Mouse (Mus musculus): ENCODE results near the gene Ttll5. TPM values are rescaled to one million over a fixed set of nuclear protein-coding genes. Genes with fewer than 3 reads are reported as not detected.

The Ttll5 gene
- polyA plus RNA-seq, 1 experiment from 2014 or later = 3.7 TPM

DNA sequence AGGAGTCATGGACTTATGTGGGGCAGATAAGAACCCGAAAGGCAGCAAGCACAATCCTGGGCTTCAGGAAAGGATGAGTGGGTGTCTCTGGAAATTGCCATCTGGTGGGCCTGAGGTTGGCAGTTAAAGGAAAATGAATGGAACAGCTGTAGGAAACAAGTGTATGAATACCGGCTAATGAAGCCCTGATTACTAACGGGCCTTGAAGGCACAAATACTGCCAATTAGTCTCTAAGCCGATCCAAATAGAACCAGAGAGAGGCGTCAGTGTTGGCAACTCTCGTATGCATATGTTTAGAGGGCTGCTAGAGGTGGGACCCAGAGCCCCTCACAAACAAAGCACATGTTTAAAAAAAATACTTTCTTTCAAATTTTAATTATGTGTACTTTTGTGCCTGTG, 247.0 kb downstream of the Ttll5 start:
- no peak for DNase-seq (ENCODE audit: low spot score)
- no peak for TF ChIP-seq EP300 (optimal IDR thresholded peaks at IDR 0.05)
- no peak for TF ChIP-seq CTCF (IDR thresholded peaks at IDR 0.05; ENCODE audit: low read depth)
- 89% methylated on average over 6 of the region's 6 CpGs for WGBS

DNA sequence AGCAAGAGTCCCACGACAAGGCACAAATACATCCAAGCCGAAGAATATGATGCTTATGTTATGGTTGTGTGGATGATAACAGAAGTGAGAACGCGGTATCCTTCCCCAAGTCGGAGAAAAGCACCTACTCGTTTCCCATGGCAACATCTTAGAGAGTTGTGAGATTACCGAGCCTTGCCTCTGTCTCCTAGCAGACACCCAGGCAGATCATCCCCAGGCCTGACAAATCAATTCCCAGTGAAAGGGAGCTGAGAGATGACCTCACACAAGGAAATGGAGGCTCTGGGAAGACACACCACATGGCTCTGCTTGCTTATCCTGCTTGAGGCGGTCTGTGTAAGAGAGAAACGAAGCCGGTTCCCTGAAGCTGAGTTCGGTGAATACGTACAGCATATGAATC, 250.2 kb downstream of the Ttll5 start:
- no peaks in the 10 kb centered on the region for H3K27me3 ChIP-seq (ENCODE audit: control insufficient read depth, insufficient read depth, low read length)
- H3K4me2 ChIP-seq (replicated peaks; ENCODE audit: low read depth) = no peak overlapping the region
- H3K36me3 ChIP-seq (ENCODE audit: control insufficient read depth, insufficient read depth, low read length) = no peaks in the 10 kb centered on the region
- no peak for DNase-seq (ENCODE audit: low spot score)
- 77% methylated on average over 12 of the region's 12 CpGs for WGBS
- no peaks in the 10 kb centered on the region for H3K9me3 ChIP-seq (ENCODE audit: control insufficient read depth, low read length)
- no peak overlapping the region for H3K27ac ChIP-seq (replicated peaks)
- H3K4me1 ChIP-seq (replicated peaks; ENCODE audit: control insufficient read depth, insufficient read depth) = no peaks in the 10 kb centered on the region; the same call in 1 of the 2 replicates
- TF ChIP-seq CTCF (IDR thresholded peaks at IDR 0.05; ENCODE audit: low read depth) (no peak), EP300 (optimal IDR thresholded peaks at IDR 0.05) (no peak)
- no peak for ATAC-seq (ENCODE audit: low FRiP score, low TSS enrichment)
- no peak overlapping the region for H3K4me3 ChIP-seq (ENCODE audit: low read depth, low read length)
- no peak overlapping the region for H3K9ac ChIP-seq (ENCODE audit: low read length)

More for the DNA sequence above, 247.0 kb downstream of the Ttll5 start:
- Histone ChIP-seq H3K4me1 (replicated peaks; ENCODE audit: control insufficient read depth, insufficient read depth) (no peaks in the 10 kb centered on the region; the same call in 1 of the 2 replicates), H3K4me2 (replicated peaks; ENCODE audit: low read depth) (no peak overlapping the region), H3K9me3 (ENCODE audit: control insufficient read depth, low read length) (no peaks in the 10 kb centered on the region), H3K27me3 (ENCODE audit: control insufficient read depth, insufficient read depth, low read length) (no peaks in the 10 kb centered on the region), H3K4me3 (ENCODE audit: low read depth, low read length) (no peak overlapping the region), H3K9ac (ENCODE audit: low read length) (no peak overlapping the region), H3K27ac (replicated peaks) (no peak overlapping the region), H3K36me3 (ENCODE audit: control insufficient read depth, insufficient read depth, low read length) (no peaks in the 10 kb centered on the region)
- no peak for ATAC-seq (ENCODE audit: low FRiP score, low TSS enrichment)

GRCm38 (mm10) chr12:86075358-86075757, 250.9 kb downstream of the Ttll5 start:
- DNase-seq (ENCODE audit: low spot score) (no peak), ATAC-seq (ENCODE audit: low FRiP score, low TSS enrichment) (no peak)
- Histone ChIP-seq H3K36me3 (ENCODE audit: control insufficient read depth, insufficient read depth, low read length) (no peaks in the 10 kb centered on the region), H3K27me3 (ENCODE audit: control insufficient read depth, insufficient read depth, low read length) (no peaks in the 10 kb centered on the region), H3K9me3 (ENCODE audit: control insufficient read depth, low read length) (no peaks in the 10 kb centered on the region), H3K27ac (replicated peaks) (no peak overlapping the region), H3K4me3 (ENCODE audit: low read depth, low read length) (no peak overlapping the region), H3K4me2 (replicated peaks; ENCODE audit: low read depth) (no peak overlapping the region), H3K4me1 (replicated peaks; ENCODE audit: control insufficient read depth, insufficient read depth) (no peaks in the 10 kb centered on the region; the same call in 1 of the 2 replicates), H3K9ac (ENCODE audit: low read length) (no peak overlapping the region)
- WGBS = 85% methylated on average over 7 of the region's 7 CpGs
- no peak for TF ChIP-seq CTCF (IDR thresholded peaks at IDR 0.05; ENCODE audit: low read depth)
- TF ChIP-seq EP300 (optimal IDR thresholded peaks at IDR 0.05) = no peak

DNA sequence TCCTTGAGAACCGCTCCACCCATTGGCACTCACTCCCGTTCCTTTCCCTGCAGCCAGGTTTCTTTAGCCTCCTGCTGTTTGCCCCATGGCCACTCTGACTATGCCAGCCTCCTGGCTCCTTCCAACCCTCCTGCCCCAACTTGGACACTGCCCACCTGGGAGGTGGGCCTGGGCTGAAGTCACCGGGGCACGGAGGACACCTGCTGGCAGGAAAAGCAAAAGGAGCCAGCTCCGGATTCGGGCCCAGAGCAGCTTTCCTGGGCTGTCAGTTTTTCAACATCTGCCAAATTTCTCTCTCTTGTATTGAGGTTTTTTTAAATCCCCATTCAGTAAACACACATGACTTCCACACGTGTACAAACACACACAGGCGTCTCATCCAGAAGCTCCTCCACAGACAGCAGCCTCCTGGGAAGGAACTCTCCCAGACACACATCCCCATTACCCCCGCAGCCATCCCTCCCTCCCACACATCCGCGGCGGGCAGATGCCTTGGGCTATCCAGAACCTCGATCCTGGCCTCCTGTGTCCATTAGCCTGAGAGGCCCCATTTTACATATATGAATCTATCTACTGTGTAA, 252.0 kb downstream of the Ttll5 start:
- H3K27ac ChIP-seq (replicated peaks) = no peak overlapping the region
- H3K4me3 ChIP-seq (ENCODE audit: low read depth, low read length) = peak overlapping the region; percentile 54
- 18% methylated on average over 13 of the region's 13 CpGs for WGBS

GRCm38 (mm10) chr12:86077322-86077721, 252.9 kb downstream of the Ttll5 start:
- peak overlapping the region; percentile 93 for H3K4me2 ChIP-seq (replicated peaks; ENCODE audit: low read depth)
- DNase-seq (ENCODE audit: low spot score) (no peak), ATAC-seq (ENCODE audit: low FRiP score, low TSS enrichment) (no peak)
- no peaks in the 10 kb centered on the region; the same call in 1 of the 2 replicates for H3K4me1 ChIP-seq (replicated peaks; ENCODE audit: control insufficient read depth, insufficient read depth)
- TF ChIP-seq CTCF (IDR thresholded peaks at IDR 0.05; ENCODE audit: low read depth) = no peak
- no peak for TF ChIP-seq EP300 (optimal IDR thresholded peaks at IDR 0.05)
- H3K27me3 ChIP-seq (ENCODE audit: control insufficient read depth, insufficient read depth, low read length) = no peaks in the 10 kb centered on the region
- no peaks in the 10 kb centered on the region for H3K9me3 ChIP-seq (ENCODE audit: control insufficient read depth, low read length)
- no peak overlapping the region; the same call in 1 of the 2 replicates for H3K27ac ChIP-seq (replicated peaks)
- H3K9ac ChIP-seq (ENCODE audit: low read length) = peak overlapping the region; percentile 53; the same call in 1 of the 2 replicates
- WGBS = 47% methylated on average over 8 of the region's 8 CpGs
- peak overlapping the region; percentile 54 for H3K4me3 ChIP-seq (ENCODE audit: low read depth, low read length)
- no peaks in the 10 kb centered on the region for H3K36me3 ChIP-seq (ENCODE audit: control insufficient read depth, insufficient read depth, low read length)

More for the DNA sequence above, 252.0 kb downstream of the Ttll5 start:
- TF ChIP-seq CTCF (IDR thresholded peaks at IDR 0.05; ENCODE audit: low read depth) (peak; percentile 57), EP300 (optimal IDR thresholded peaks at IDR 0.05) (no peak)
- ATAC-seq (ENCODE audit: low FRiP score, low TSS enrichment) = no peak
- peak; percentile 25 for DNase-seq (ENCODE audit: low spot score)
- Histone ChIP-seq H3K36me3 (ENCODE audit: control insufficient read depth, insufficient read depth, low read length) (no peaks in the 10 kb centered on the region), H3K9ac (ENCODE audit: low read length) (peak overlapping the region; percentile 28), H3K9me3 (ENCODE audit: control insufficient read depth, low read length) (no peaks in the 10 kb centered on the region), H3K4me2 (replicated peaks; ENCODE audit: low read depth) (peak overlapping the region; percentile 93), H3K27me3 (ENCODE audit: control insufficient read depth, insufficient read depth, low read length) (no peaks in the 10 kb centered on the region), H3K4me1 (replicated peaks; ENCODE audit: control insufficient read depth, insufficient read depth) (no peaks in the 10 kb centered on the region; the same call in 1 of the 2 replicates)

GRCm38 (mm10) chr12:86077736-86078135, 253.3 kb downstream of the Ttll5 start:
- no peak for ATAC-seq (ENCODE audit: low FRiP score, low TSS enrichment)
- Histone ChIP-seq H3K36me3 (ENCODE audit: control insufficient read depth, insufficient read depth, low read length) (no peaks in the 10 kb centered on the region), H3K27me3 (ENCODE audit: control insufficient read depth, insufficient read depth, low read length) (no peaks in the 10 kb centered on the region), H3K27ac (replicated peaks) (peak overlapping the region; percentile 93; the same call in 1 of the 2 replicates), H3K4me3 (ENCODE audit: low read depth, low read length) (peak overlapping the region; percentile 54), H3K9me3 (ENCODE audit: control insufficient read depth, low read length) (no peaks in the 10 kb centered on the region), H3K4me1 (replicated peaks; ENCODE audit: control insufficient read depth, insufficient read depth) (no peaks in the 10 kb centered on the region; the same call in 1 of the 2 replicates), H3K4me2 (replicated peaks; ENCODE audit: low read depth) (peak overlapping the region; percentile 93), H3K9ac (ENCODE audit: low read length) (peak overlapping the region; percentile 53)
- 32% methylated on average over 11 of the region's 11 CpGs for WGBS
- TF ChIP-seq EP300 (optimal IDR thresholded peaks at IDR 0.05) (no peak), CTCF (IDR thresholded peaks at IDR 0.05; ENCODE audit: low read depth) (no peak)
- no peak for DNase-seq (ENCODE audit: low spot score)

Data from stomach, postnatal 0 days (tissue).